Mouse (Mus musculus) thymus, adult 2 months (tissue): Measurements from ENCODE around the gene Ugt1a5.

Source experiments
- CTCF ChIP-seq: fragments of 200-500 bp; IDR thresholded peaks from 2 replicates; pipeline ENCODE4 v1.5.1; 2012; ENCODE audit warnings: mild to moderate bottlenecking, control low read depth, low read length, moderate library complexity, borderline replicate concordance; ENCODE audit not compliant: control insufficient read depth, poor library complexity, insufficient read depth; ENCODE audit errors: extremely low read depth
- POLR2A ChIP-seq: fragments of 200-500 bp; IDR thresholded peaks from 2 replicates; pipeline ENCODE4 v1.6.1; 2012; ENCODE audit warnings: mild to moderate bottlenecking, low read length, control low read depth, moderate library complexity; ENCODE audit not compliant: control insufficient read depth, poor library complexity, insufficient read depth; ENCODE audit errors: extremely low read depth

GRCm38 (mm10) chr1:88264237-88264868 lies 98.5 kb downstream of the Ugt1a5 start:
- TF ChIP-seq POLR2A = no peak
- TF ChIP-seq CTCF = no peak
